Mouse (Mus musculus) cerebellum, adult 2 months (tissue): Measurements from ENCODE around the gene Acsl5.

Experiments
- CTCF ChIP-seq: fragments of 200-500 bp; IDR thresholded peaks from 2 replicates; pipeline ENCODE4 v1.5.1; 2011; ENCODE audit warnings: low read depth, mild to moderate bottlenecking, control low read depth, low read length, moderate library complexity, borderline replicate concordance; ENCODE audit not compliant: insufficient read depth
- POLR2A ChIP-seq: fragments of 200-500 bp; IDR thresholded peaks from 2 replicates; pipeline ENCODE4 v1.6.1; 2011; ENCODE audit warnings: low read length, control low read depth, borderline replicate concordance; ENCODE audit not compliant: insufficient read depth

- TF ChIP-seq CTCF (no peak), POLR2A (no peak)
Measured at GRCm38 (mm10) chr19:55311874-55312273, 60.1 kb downstream of the Acsl5 start.
